Mouse (Mus musculus) kidney, embryonic 14.5 days (tissue): ENCODE measurements around the gene Aldh5a1. TPM values are rescaled to one million over a fixed set of nuclear protein-coding genes. Genes with fewer than 3 reads are reported as not detected.

Experiments used
- ATAC-seq: fragments of 200-750 bp; cut with Nextera tagmentation; 2 replicates; pipeline ENCODE4 v1.8.0; 2017; ENCODE audit warnings: moderate number of reproducible peaks, mild to moderate bottlenecking, moderate TSS enrichment, moderate library complexity; ENCODE audit not compliant: low FRiP score, low TSS enrichment
- H3K27ac ChIP-seq: fragments of 300-500 bp; sonication (generic); 2 replicates; pipeline ENCODE4 v1.5.1; 2014; ENCODE audit warnings: low read depth, mild to moderate bottlenecking, low read length, moderate library complexity, mixed read lengths
- H3K27me3 ChIP-seq: fragments of 300-500 bp; sonication (generic); 2 replicates; pipeline ENCODE4 v1.6.1; 2014; ENCODE audit warnings: mild to moderate bottlenecking, low read length; ENCODE audit not compliant: control insufficient read depth, insufficient read depth
- H3K36me3 ChIP-seq: fragments of 300-500 bp; sonication (generic); 2 replicates; pipeline ENCODE4 v1.6.1; 2014; ENCODE audit warnings: low read length, mixed read lengths; ENCODE audit not compliant: control insufficient read depth, insufficient read depth
- H3K4me1 ChIP-seq: fragments of 300-500 bp; sonication (generic); 2 replicates; pipeline ENCODE4 v1.6.1; 2014; ENCODE audit warnings: low read length, mixed read lengths; ENCODE audit not compliant: control insufficient read depth, insufficient read depth
- H3K4me2 ChIP-seq: fragments of 300-500 bp; sonication (generic); replicated peaks from 2 replicates; pipeline ENCODE4 v1.6.1; 2014; ENCODE audit warnings: low read depth, mild to moderate bottlenecking, low read length
- H3K4me3 ChIP-seq: fragments of 300-500 bp; sonication (generic); 2 replicates; pipeline ENCODE4 v1.5.1; 2014; ENCODE audit warnings: mild to moderate bottlenecking, low read length
- H3K9ac ChIP-seq: fragments of 300-500 bp; sonication (generic); 2 replicates; pipeline ENCODE4 v1.6.1; 2014; ENCODE audit warnings: low read depth, mild to moderate bottlenecking, low read length, moderate library complexity
- H3K9me3 ChIP-seq: fragments of 300-500 bp; sonication (generic); 2 replicates; pipeline ENCODE4 v1.6.1; 2016; ENCODE audit warnings: low read length; ENCODE audit not compliant: control insufficient read depth
- WGBS: fragments of 180-500 bp; shearing (Covaris S2); extraction: QIAGEN DNeasy Blood & Tissue Kit; methylation state at CpG from one replicate; pipeline ENCODE4 v1.1.7; 2014; 5-methylcytosine and 5-hydroxymethylcytosine counted together
- polyA plus RNA-seq: library from polyadenylated mRNA; unstranded; fragments of >200 nt; fragmentation: Nextera tagmentation; extraction: Ambion mirVana; gene quantifications from 2 replicates; pipeline ENCODE4 v1.2.1, GENCODE M21; 2014

The Aldh5a1 gene
- polyA plus RNA-seq, 1 experiment from 2014 or later: 8.7 TPM

- no peak overlapping the region for H3K4me3 ChIP-seq
- no peaks in the 10 kb centered on the region for H3K36me3 ChIP-seq
- 89% methylated on average over 3 of the region's 3 CpGs for WGBS
- H3K4me2 ChIP-seq: no peak overlapping the region
- ATAC-seq: no peak
- no peak overlapping the region for H3K27ac ChIP-seq
- H3K9me3 ChIP-seq: no peaks in the 10 kb centered on the region
- no peaks in the 10 kb centered on the region for H3K4me1 ChIP-seq
- H3K27me3 ChIP-seq: no peaks in the 10 kb centered on the region
- no peak overlapping the region for H3K9ac ChIP-seq
These were observed 22.6 kb upstream of the Aldh5a1 start for GRCm38 (mm10) chr13:24960084-24960483.

- Histone ChIP-seq H3K4me2 (no peak overlapping the region), H3K36me3 (no peaks in the 10 kb centered on the region), H3K27ac (no peak overlapping the region), H3K9ac (no peak overlapping the region), H3K4me3 (no peak overlapping the region), H3K27me3 (no peaks in the 10 kb centered on the region), H3K9me3 (no peaks in the 10 kb centered on the region), H3K4me1 (peaks cover 1% of the 10 kb centered on the region; the same call in 1 of the 2 replicates)
- WGBS: 86% methylated on average over 11 of the region's 11 CpGs
- no peak for ATAC-seq
These were observed 21.2 kb upstream of the Aldh5a1 start for GRCm38 (mm10) chr13:24958671-24959070.

- peaks cover 3% of the 10 kb centered on the region; the same call in 1 of the 2 replicates for H3K4me1 ChIP-seq
- no peak for ATAC-seq
- H3K4me2 ChIP-seq: no peak overlapping the region; the same call in 1 of the 2 replicates
- no peak overlapping the region for H3K4me3 ChIP-seq
- H3K36me3 ChIP-seq: no peaks in the 10 kb centered on the region
- 14% methylated on average over 10 of the region's 10 CpGs for WGBS
- no peak overlapping the region for H3K27ac ChIP-seq
- no peak overlapping the region for H3K9ac ChIP-seq
- no peaks in the 10 kb centered on the region for H3K27me3 ChIP-seq
- H3K9me3 ChIP-seq: no peaks in the 10 kb centered on the region
These were observed 18.0 kb upstream of the Aldh5a1 start for GRCm38 (mm10) chr13:24955500-24955899.

- 41% methylated on average over 11 of the region's 11 CpGs for WGBS
- Histone ChIP-seq H3K4me1 (peaks cover 3% of the 10 kb centered on the region; the same call in 1 of the 2 replicates), H3K4me2 (no peak overlapping the region; the same call in 1 of the 2 replicates), H3K4me3 (no peak overlapping the region), H3K9ac (no peak overlapping the region), H3K9me3 (no peaks in the 10 kb centered on the region), H3K36me3 (no peaks in the 10 kb centered on the region), H3K27ac (no peak overlapping the region), H3K27me3 (no peaks in the 10 kb centered on the region)
- ATAC-seq: no peak
These were observed 17.6 kb upstream of the Aldh5a1 start for GRCm38 (mm10) chr13:24955091-24955490.

- Histone ChIP-seq H3K27me3 (no peaks in the 10 kb centered on the region), H3K4me3 (no peak overlapping the region), H3K27ac (no peak overlapping the region), H3K4me2 (no peak overlapping the region), H3K9ac (no peak overlapping the region), H3K4me1 (peaks cover 3% of the 10 kb centered on the region; the same call in 1 of the 2 replicates), H3K36me3 (no peaks in the 10 kb centered on the region), H3K9me3 (no peaks in the 10 kb centered on the region)
- ATAC-seq: no peak
- WGBS: 80% methylated on average over 7 of the region's 7 CpGs
These were observed 15.2 kb upstream of the Aldh5a1 start for GRCm38 (mm10) chr13:24952659-24953058.

GRCm38 (mm10) chr13:24948870-24949269 lies 11.4 kb upstream of the Aldh5a1 start:
- no peak overlapping the region for H3K27ac ChIP-seq
- H3K4me3 ChIP-seq: no peak overlapping the region
- no peak overlapping the region for H3K4me2 ChIP-seq
- peaks cover 3% of the 10 kb centered on the region; the same call in 1 of the 2 replicates for H3K4me1 ChIP-seq
- H3K9ac ChIP-seq: no peak overlapping the region
- 92% methylated on average over 6 of the region's 6 CpGs for WGBS
- H3K36me3 ChIP-seq: no peaks in the 10 kb centered on the region
- no peaks in the 10 kb centered on the region for H3K27me3 ChIP-seq
- H3K9me3 ChIP-seq: no peaks in the 10 kb centered on the region
- no peak for ATAC-seq

- Histone ChIP-seq H3K4me1 (no peaks in the 10 kb centered on the region), H3K27ac (no peak overlapping the region), H3K4me3 (no peak overlapping the region), H3K9me3 (no peaks in the 10 kb centered on the region), H3K27me3 (no peaks in the 10 kb centered on the region), H3K9ac (no peak overlapping the region), H3K36me3 (no peaks in the 10 kb centered on the region), H3K4me2 (no peak overlapping the region)
- WGBS: 80% methylated on average over 5 of the region's 5 CpGs
- no peak for ATAC-seq
These were observed 9.7 kb upstream of the Aldh5a1 start for GRCm38 (mm10) chr13:24947158-24947557.

- Histone ChIP-seq H3K4me3 (no peak overlapping the region), H3K27me3 (no peaks in the 10 kb centered on the region), H3K36me3 (no peaks in the 10 kb centered on the region), H3K4me1 (no peaks in the 10 kb centered on the region), H3K27ac (no peak overlapping the region), H3K4me2 (no peak overlapping the region), H3K9ac (no peak overlapping the region), H3K9me3 (no peaks in the 10 kb centered on the region)
- WGBS: 20% methylated on average over 4 of the region's 4 CpGs
- ATAC-seq: no peak
These were observed 8.1 kb upstream of the Aldh5a1 start for GRCm38 (mm10) chr13:24945567-24945966.

- no peak overlapping the region for H3K9ac ChIP-seq
- H3K27ac ChIP-seq: no peak overlapping the region
- no peaks in the 10 kb centered on the region for H3K4me1 ChIP-seq
- ATAC-seq: no peak
- H3K4me3 ChIP-seq: no peak overlapping the region
- H3K9me3 ChIP-seq: no peaks in the 10 kb centered on the region
- no peaks in the 10 kb centered on the region for H3K36me3 ChIP-seq
- no peak overlapping the region for H3K4me2 ChIP-seq
- 62% methylated on average over 8 of the region's 8 CpGs for WGBS
- no peaks in the 10 kb centered on the region for H3K27me3 ChIP-seq
These were observed 5.8 kb upstream of the Aldh5a1 start for GRCm38 (mm10) chr13:24943303-24943702.
